Mouse (Mus musculus) kidney, postnatal 25 days (tissue): ENCODE measurements around the gene Gm11060.

ENCODE experiments used
- DNase-seq, 2 experiments: peaks; one replicate each; pipeline ENCODE4 v3.0.0; 2021; ENCODE audit warnings: mixed read lengths in 2 of 2

Gene Gm11060

GRCm38 (mm10) chr2:105122216-105122615 lies 30.4 kb downstream of the Gm11060 start:
- DNase-seq: no peak

- DNase-seq: peak in 1 of 2 experiments; percentile 52
Observed at GRCm38 (mm10) chr2:105122886-105123285, 31.1 kb downstream of the Gm11060 start.

- no peak for DNase-seq
Observed at GRCm38 (mm10) chr2:105123431-105123830, 31.6 kb downstream of the Gm11060 start.

- no peak for DNase-seq
Observed at GRCm38 (mm10) chr2:105123881-105124280, 32.1 kb downstream of the Gm11060 start.

GRCm38 (mm10) chr2:105124391-105124790 lies 32.6 kb downstream of the Gm11060 start:
- DNase-seq: no peak

- no peak for DNase-seq
Observed at GRCm38 (mm10) chr2:105125205-105125604, 33.4 kb downstream of the Gm11060 start.

- DNase-seq: no peak
Observed at GRCm38 (mm10) chr2:105125641-105126040, 33.8 kb downstream of the Gm11060 start.

- DNase-seq: peak; percentile 46 to 78
Observed at GRCm38 (mm10) chr2:105126279-105126678, 34.5 kb downstream of the Gm11060 start, which contains the start of gene Wt1. Gene Wt1 (plus strand): TSS chr2:105126529.

GRCm38 (mm10) chr2:105126691-105127530 lies 35.1 kb downstream of the Gm11060 start:
- peak in 1 of 2 experiments; percentile 65 for DNase-seq

- no peak for DNase-seq
Observed at GRCm38 (mm10) chr2:105127531-105128480, 36.0 kb downstream of the Gm11060 start.

- no peak for DNase-seq
Observed at GRCm38 (mm10) chr2:105128564-105128963, 36.7 kb downstream of the Gm11060 start.

GRCm38 (mm10) chr2:105130351-105131060 lies 38.7 kb downstream of the Gm11060 start:
- no peak for DNase-seq

GRCm38 (mm10) chr2:105131061-105131810 lies 39.4 kb downstream of the Gm11060 start:
- DNase-seq: no peak

GRCm38 (mm10) chr2:105131811-105132100 lies 39.9 kb downstream of the Gm11060 start:
- DNase-seq: no peak

GRCm38 (mm10) chr2:105132300-105132699 lies 40.5 kb downstream of the Gm11060 start:
- peak in 1 of 2 experiments; percentile 27 for DNase-seq

GRCm38 (mm10) chr2:105132933-105133795 lies 41.3 kb downstream of the Gm11060 start:
- no peak for DNase-seq

GRCm38 (mm10) chr2:105134296-105134695 lies 42.5 kb downstream of the Gm11060 start:
- no peak for DNase-seq

GRCm38 (mm10) chr2:105139471-105139870 lies 47.7 kb downstream of the Gm11060 start:
- DNase-seq: no peak

GRCm38 (mm10) chr2:105141371-105141770 lies 49.6 kb downstream of the Gm11060 start:
- DNase-seq: no peak
